Mouse (Mus musculus) stomach, postnatal 0 days (tissue): ENCODE measurements around the gene Sash3. TPM values are rescaled to one million over a fixed set of nuclear protein-coding genes. Genes with fewer than 3 reads are reported as not detected.

Experiments
- ATAC-seq: fragments of 200-750 bp; cut with Nextera tagmentation; 2 replicates; pipeline ENCODE4 v1.8.0; 2017; ENCODE audit not compliant: low FRiP score, low TSS enrichment
- DNase-seq: peaks from one replicate; pipeline ENCODE4 v3.0.0-alpha.2; 2016; ENCODE audit warnings: low spot score
- H3K27ac ChIP-seq: fragments of 300-500 bp; sonication (generic); replicated peaks from 2 replicates; pipeline ENCODE4 v1.5.1; 2014; ENCODE audit warnings: mild to moderate bottlenecking, control low read depth
- H3K27me3 ChIP-seq: fragments of 300-500 bp; sonication (generic); 2 replicates; pipeline ENCODE4 v1.6.1; 2014; ENCODE audit warnings: low read length; ENCODE audit not compliant: control insufficient read depth, insufficient read depth
- H3K36me3 ChIP-seq: fragments of 300-500 bp; sonication (generic); 2 replicates; pipeline ENCODE4 v1.6.1; 2014; ENCODE audit warnings: low read length, mixed read lengths; ENCODE audit not compliant: control insufficient read depth, insufficient read depth
- H3K4me1 ChIP-seq: fragments of 300-500 bp; sonication (generic); replicated peaks from 2 replicates; pipeline ENCODE4 v1.6.1; 2014; ENCODE audit warnings: antibody characterized with exemption; ENCODE audit not compliant: control insufficient read depth, insufficient read depth
- H3K4me2 ChIP-seq: fragments of 300-500 bp; sonication (generic); replicated peaks from 2 replicates; pipeline ENCODE4 v1.6.1; 2014; ENCODE audit warnings: low read depth, mild to moderate bottlenecking, control low read depth, moderate library complexity
- H3K4me3 ChIP-seq: fragments of 300-500 bp; sonication (generic); 2 replicates; pipeline ENCODE4 v1.5.1; 2014; ENCODE audit warnings: low read depth, low read length, control low read depth
- H3K9ac ChIP-seq: fragments of 300-500 bp; sonication (generic); 2 replicates; pipeline ENCODE4 v1.6.1; 2014; ENCODE audit warnings: mild to moderate bottlenecking, low read length, control low read depth, mixed read lengths
- H3K9me3 ChIP-seq: fragments of 300-500 bp; sonication (generic); 2 replicates; pipeline ENCODE4 v1.6.1; 2016; ENCODE audit warnings: low read length; ENCODE audit not compliant: control insufficient read depth
- CTCF ChIP-seq: IDR thresholded peaks from 2 replicates; pipeline ENCODE4 v1.5.1; 2016; ENCODE audit warnings: antibody characterized with exemption, low read depth, mild to moderate bottlenecking, moderate library complexity
- EP300 ChIP-seq: optimal IDR thresholded peaks from 2 replicates; pipeline ENCODE3; 2016; ENCODE audit warnings: antibody characterized with exemption
- WGBS: fragments of 180-500 bp; shearing (Covaris S2); extraction: QIAGEN DNeasy Blood & Tissue Kit; methylation state at CpG from one replicate; pipeline ENCODE4 v1.1.7; 2014; 5-methylcytosine and 5-hydroxymethylcytosine counted together
- polyA plus RNA-seq: library from polyadenylated mRNA; unstranded; fragments of >200 nt; fragmentation: Nextera tagmentation; extraction: Ambion mirVana; gene quantifications from 2 replicates; pipeline ENCODE4 v1.2.1, GENCODE M21; 2015

Gene Sash3
- polyA plus RNA-seq, 1 experiment from 2014 or later = 1.6 TPM

DNA sequence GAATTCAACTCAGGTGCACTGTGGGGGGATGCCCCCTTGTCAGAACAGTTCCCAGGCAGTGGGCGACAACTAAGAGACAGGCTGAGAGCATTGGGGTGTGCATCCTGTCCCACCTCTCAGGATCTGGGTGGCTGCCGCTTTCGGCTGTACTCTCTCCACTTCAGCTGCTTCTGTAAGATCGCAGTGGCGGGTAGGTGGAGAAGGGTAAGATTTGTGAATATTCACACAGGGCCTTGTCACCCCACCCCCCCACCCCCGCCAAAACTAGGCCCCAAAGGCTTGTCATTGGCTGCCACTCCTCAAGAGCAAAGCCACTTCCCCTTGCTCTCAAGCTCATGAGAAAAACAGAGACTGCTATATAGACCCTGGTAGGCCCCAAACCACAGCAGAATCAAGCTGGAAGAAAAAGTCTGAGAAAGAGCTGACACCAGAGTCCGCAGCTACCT is 1.5 kb downstream of the Sash3 start:
- no peak overlapping the region for H3K4me2 ChIP-seq
- H3K4me1 ChIP-seq = no peaks in the 10 kb centered on the region
- no peaks in the 10 kb centered on the region for H3K36me3 ChIP-seq
- DNase-seq (no peak), ATAC-seq (no peak)
- H3K9ac ChIP-seq = no peak overlapping the region
- H3K27me3 ChIP-seq = no peaks in the 10 kb centered on the region
- 84% methylated on average over 7 of the region's 7 CpGs for WGBS
- H3K4me3 ChIP-seq = no peak overlapping the region
- no peaks in the 10 kb centered on the region for H3K9me3 ChIP-seq
- no peak overlapping the region for H3K27ac ChIP-seq
- no peak for TF ChIP-seq EP300
- no peak for TF ChIP-seq CTCF

DNA sequence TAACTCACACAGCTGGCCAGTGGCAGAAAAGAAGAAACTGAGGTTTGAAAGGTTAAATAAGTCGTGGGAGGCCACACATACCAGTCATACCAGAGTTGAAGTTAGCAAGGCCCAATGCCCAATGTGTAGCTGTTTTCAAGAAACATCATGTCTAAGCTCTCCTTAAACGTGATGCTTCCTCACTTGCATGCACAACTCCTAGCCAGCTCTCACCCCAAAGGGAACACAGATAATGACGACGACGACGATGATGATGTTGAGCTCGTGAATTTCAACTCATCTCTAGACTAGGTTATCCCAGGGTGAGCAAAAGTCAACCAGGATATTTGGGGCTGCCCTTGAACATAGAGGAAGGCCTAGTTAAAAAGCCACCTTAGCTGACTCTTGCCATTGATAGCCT is 5.9 kb downstream of the Sash3 start:
- DNase-seq = no peak
- H3K36me3 ChIP-seq = no peaks in the 10 kb centered on the region
- no peak for TF ChIP-seq CTCF
- no peak for TF ChIP-seq EP300
- 76% methylated on average over 7 of the region's 7 CpGs for WGBS
- H3K27me3 ChIP-seq = no peaks in the 10 kb centered on the region
- H3K9ac ChIP-seq = no peak overlapping the region
- H3K9me3 ChIP-seq = no peaks in the 10 kb centered on the region
- H3K4me3 ChIP-seq = no peak overlapping the region
- no peak overlapping the region for H3K4me2 ChIP-seq
- no peaks in the 10 kb centered on the region for H3K4me1 ChIP-seq
- H3K27ac ChIP-seq = no peak overlapping the region
- no peak for ATAC-seq

DNA sequence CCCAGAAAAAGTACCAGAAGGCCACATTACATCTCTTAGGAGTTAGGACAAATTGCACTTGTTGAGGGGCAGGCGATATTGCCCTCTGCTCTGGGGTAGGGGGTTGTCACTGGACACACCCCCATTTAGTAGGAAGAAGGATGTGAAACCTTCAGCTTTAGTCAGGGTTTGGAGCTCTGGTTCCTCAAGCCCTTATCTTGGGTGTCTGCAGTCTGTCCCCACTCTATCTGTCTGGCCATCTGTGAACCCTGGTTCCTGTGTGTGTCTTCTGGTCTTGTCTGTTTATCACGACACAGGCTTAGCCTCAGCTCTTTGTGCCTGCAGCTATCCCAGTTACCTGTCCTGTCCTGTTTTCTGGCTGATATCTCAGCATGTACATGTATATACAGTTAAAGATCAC is 7.2 kb downstream of the Sash3 start:
- Histone ChIP-seq H3K27ac (no peak overlapping the region), H3K4me2 (no peak overlapping the region), H3K9ac (no peak overlapping the region), H3K9me3 (no peaks in the 10 kb centered on the region), H3K4me1 (no peaks in the 10 kb centered on the region), H3K4me3 (no peak overlapping the region), H3K36me3 (no peaks in the 10 kb centered on the region), H3K27me3 (no peaks in the 10 kb centered on the region)
- no peak for DNase-seq
- ATAC-seq = no peak
- TF ChIP-seq CTCF (no peak), EP300 (no peak)
- 76% methylated on average over 2 of the region's 2 CpGs for WGBS

DNA sequence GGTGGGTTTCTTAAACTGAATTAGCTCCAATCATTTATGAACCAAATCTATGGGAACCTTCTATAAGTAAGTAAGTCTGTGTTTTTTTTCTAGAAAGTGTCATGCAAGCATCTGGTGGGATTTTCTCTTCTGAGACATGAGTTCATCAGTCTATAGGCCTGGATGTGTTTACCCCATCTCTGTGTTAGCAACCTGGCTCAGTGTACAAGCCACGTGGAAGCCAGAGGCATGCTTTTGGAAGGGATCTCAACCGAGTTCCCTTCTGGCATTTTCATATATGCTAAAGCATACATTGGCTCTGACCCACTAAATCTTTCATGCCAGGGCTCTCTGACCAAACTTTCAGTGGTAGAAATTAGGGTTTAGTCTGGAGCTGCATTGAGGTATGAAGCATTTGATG is 7.7 kb downstream of the Sash3 start:
- Histone ChIP-seq H3K4me3 (no peak overlapping the region), H3K4me2 (no peak overlapping the region), H3K4me1 (no peaks in the 10 kb centered on the region), H3K27me3 (no peaks in the 10 kb centered on the region), H3K36me3 (no peaks in the 10 kb centered on the region), H3K9me3 (no peaks in the 10 kb centered on the region), H3K27ac (no peak overlapping the region), H3K9ac (no peak overlapping the region)
- ATAC-seq (no peak), DNase-seq (no peak)
- TF ChIP-seq CTCF (no peak), EP300 (no peak)
- WGBS = 68% methylated on average over 2 of the region's 2 CpGs

DNA sequence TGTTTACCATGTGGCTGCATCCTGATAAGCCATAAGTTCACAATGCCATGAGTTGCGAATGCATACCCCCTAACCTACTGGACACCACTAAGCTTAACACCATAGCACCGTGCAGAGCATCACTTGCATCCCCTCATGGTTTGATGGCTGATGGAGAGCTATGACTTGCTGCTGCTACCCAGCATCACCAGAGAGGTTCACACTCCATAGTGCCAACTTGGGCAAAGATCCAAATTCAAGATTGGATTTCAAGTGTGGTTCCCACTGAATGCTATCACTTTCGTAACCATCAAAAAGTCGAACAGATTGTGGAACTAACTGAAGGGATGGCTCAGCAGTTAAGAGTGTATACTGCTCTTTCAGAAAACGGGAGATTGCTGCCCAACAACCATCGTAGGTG is 9.3 kb downstream of the Sash3 start:
- H3K9ac ChIP-seq = no peak overlapping the region
- no peaks in the 10 kb centered on the region for H3K36me3 ChIP-seq
- no peaks in the 10 kb centered on the region for H3K9me3 ChIP-seq
- no peak for ATAC-seq
- TF ChIP-seq EP300 (no peak), CTCF (no peak)
- no peak for DNase-seq
- WGBS = 86% methylated on average over 6 of the region's 6 CpGs
- H3K4me1 ChIP-seq = no peaks in the 10 kb centered on the region
- no peak overlapping the region for H3K27ac ChIP-seq
- H3K4me2 ChIP-seq = no peak overlapping the region
- no peak overlapping the region for H3K4me3 ChIP-seq
- no peaks in the 10 kb centered on the region for H3K27me3 ChIP-seq

DNA sequence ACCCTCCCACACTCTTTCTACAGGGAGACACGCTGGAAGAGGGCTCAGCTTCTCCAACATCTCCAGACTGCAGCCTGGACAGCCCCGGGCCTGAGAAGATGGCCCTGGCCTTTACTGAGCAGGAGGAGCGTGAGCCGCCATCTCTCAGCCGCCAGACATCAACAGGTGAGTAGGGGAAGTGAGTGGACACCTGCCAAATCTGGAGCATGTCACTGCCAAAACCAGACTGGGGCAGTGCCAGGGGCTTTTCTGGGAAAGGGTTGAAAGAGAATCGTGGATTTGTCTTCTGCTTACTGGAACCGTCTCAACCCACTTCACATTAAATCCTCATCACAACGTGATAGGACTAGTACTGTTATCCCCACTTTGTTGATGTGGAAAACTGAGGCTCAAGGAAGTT is 11.2 kb downstream of the Sash3 start:
- ATAC-seq = no peak
- TF ChIP-seq EP300 (no peak), CTCF (no peak)
- Histone ChIP-seq H3K27ac (no peak overlapping the region), H3K27me3 (no peaks in the 10 kb centered on the region), H3K4me3 (no peak overlapping the region), H3K4me2 (no peak overlapping the region), H3K9ac (no peak overlapping the region), H3K9me3 (no peaks in the 10 kb centered on the region), H3K36me3 (no peaks in the 10 kb centered on the region), H3K4me1 (no peaks in the 10 kb centered on the region)
- 73% methylated on average over 8 of the region's 8 CpGs for WGBS
- no peak for DNase-seq
